Mouse (Mus musculus) embryo, embryonic 11.5 days (tissue): ENCODE results near the gene Trip10.

Experiments used
- DNase-seq: peaks from one replicate; pipeline ENCODE4 v3.0.0-alpha.2; 2012; ENCODE audit warnings: low read depth, low spot score

The Trip10 gene

GRCm38 (mm10) chr17:57290671-57291055 is 41.4 kb downstream of the Trip10 start:
- DNase-seq: no peak

GRCm38 (mm10) chr17:57292302-57292701 is 43.0 kb downstream of the Trip10 start:
- DNase-seq: no peak

- no peak for DNase-seq
These were observed 43.7 kb downstream of the Trip10 start for GRCm38 (mm10) chr17:57292968-57293367.

GRCm38 (mm10) chr17:57295935-57296334 is 46.7 kb downstream of the Trip10 start:
- no peak for DNase-seq

GRCm38 (mm10) chr17:57297040-57297439 is 47.8 kb downstream of the Trip10 start:
- DNase-seq: no peak

- no peak for DNase-seq
These were observed 56.3 kb downstream of the Trip10 start for GRCm38 (mm10) chr17:57305593-57305992.

GRCm38 (mm10) chr17:57307074-57307473 is 57.8 kb downstream of the Trip10 start:
- DNase-seq: no peak

- no peak for DNase-seq
These were observed 62.5 kb downstream of the Trip10 start for GRCm38 (mm10) chr17:57311801-57312200.
